Mouse (Mus musculus) ES-E14 (cell line): Measurements from ENCODE around the gene St3gal3.

Experiments
- HCFC1 ChIP-seq: IDR thresholded peaks from 2 replicates; pipeline ENCODE4 v1.6.1; 2012; ENCODE audit warnings: low read length, inconsistent platforms, borderline replicate concordance; ENCODE audit not compliant: insufficient read depth
- MAFK ChIP-seq: IDR thresholded peaks from 2 replicates; pipeline ENCODE4 v1.6.1; 2014; ENCODE audit warnings: mild to moderate bottlenecking, low read depth, low read length, inconsistent platforms; ENCODE audit not compliant: insufficient read depth
- ZNF384 ChIP-seq: IDR thresholded peaks from 2 replicates; pipeline ENCODE4 v1.6.1; 2012; ENCODE audit warnings: low read depth, low read length, inconsistent platforms

GRCm38 (mm10) chr4:118019640-118020039 lies 115.1 kb downstream of the St3gal3 start:
- TF ChIP-seq HCFC1, result no peak
- no peak for TF ChIP-seq ZNF384
- no peak for TF ChIP-seq MAFK
